In genomic region chr12:31608138-31608537, GRCm38 (mm10) we compare ENCODE assay signal across 23 mouse cellular contexts. TPM values are rescaled to one million over a fixed set of nuclear protein-coding genes. Genes with fewer than 3 reads are reported as not detected.
DNase-seq lines count a peak whose midpoint lies in the region; ATAC-seq and TF ChIP-seq lines count a peak whose summit lies in the region.
"Had no signal": no experiment of that assay in that cellular context is flagged by ENCODE, and none has a peak within 500 bp of the region (broad histone marks: within the 10 kb centered on the region; RNA-seq: fewer than 3 reads in every experiment).

No protein-coding gene starts in this region.

- TF ChIP-seq EP300 in ES-Bruce4 (IDR thresholded peaks at IDR 0.05; ENCODE audit: insufficient read depth, low read depth, low read length): no peak

- in situ Hi-C loops in ES-E14 (cut with MboI; ENCODE audit: low sequenced_read_pairs in 2 of 2, unreplicated experiment in 2 of 2): no loop called here

- TF ChIP-seq CTCF in ES-Bruce4 (IDR thresholded peaks at IDR 0.05; ENCODE audit: low read depth, low read length): no peak

- 0 out of 2 replicates have a peak overlapping the region, but pooled peaks have one; percentile 71 for H3K27ac ChIP-seq in ES-Bruce4 (ENCODE audit: insufficient read depth, low read length)
- no peak overlapping the region for H3K27ac ChIP-seq in ES-E14 (ENCODE audit: insufficient read depth, low read depth, low read length, poor library complexity, severe bottlenecking)
- H3K27ac ChIP-seq in forebrain, embryonic 16.5 days (ENCODE audit: low read length): no peak overlapping the region
- H3K27ac ChIP-seq: embryonic facial prominence, embryonic 10.5 days; embryonic facial prominence, embryonic 12.5 days; forebrain, embryonic 13.5 days; forebrain, embryonic 15.5 days had no signal

- DNase-seq in ES-E14 (ENCODE audit: low read depth, low spot score) (peak; percentile 51), WW6 (ENCODE audit: low read depth, low spot score) (peak; percentile 31)
- no peak for DNase-seq in lung, postnatal 36 days
- DNase-seq: adrenal gland, adult 8-10 months; adrenal gland, postnatal 14 days; adrenal gland, postnatal 36 days; B cell, adult 2 months; cerebellum, adult 11-12 months; cerebellum, adult 2 months; cerebellum, adult 9-10 months; cerebellum, postnatal 10 days; cerebellum, postnatal 25 days had no signal

- H3K9ac ChIP-seq in ES-Bruce4 (ENCODE audit: low read depth, poor library complexity, severe bottlenecking): no peak overlapping the region
- no peak overlapping the region for H3K9ac ChIP-seq in ES-E14 (ENCODE audit: insufficient read depth, low read depth, low read length, poor library complexity, severe bottlenecking)
- H3K9ac ChIP-seq in forebrain, embryonic 16.5 days (replicated peaks; ENCODE audit: low read depth, low read length): no peak overlapping the region
- H3K9ac ChIP-seq: embryonic facial prominence, embryonic 12.5 days; forebrain, embryonic 13.5 days; forebrain, embryonic 15.5 days had no signal

- no peak overlapping the region for H3K4me2 ChIP-seq in forebrain, embryonic 16.5 days (ENCODE audit: low read length)
- H3K4me2 ChIP-seq: embryonic facial prominence, embryonic 12.5 days; forebrain, embryonic 13.5 days; forebrain, embryonic 15.5 days had no signal

- 10% methylated on average over 3 of the region's 3 CpGs for WGBS in forebrain, embryonic 16.5 days

- no peak for ATAC-seq in forebrain, embryonic 16.5 days
- ATAC-seq in megakaryocyte progenitor cell, adult 5-6 weeks (replicated peaks; ENCODE audit: poor library complexity): no peak
- ATAC-seq: activated CD4-positive, CD25-positive, alpha-beta regulatory T cell, adult 4 months; CD4-positive, CD25-positive, alpha-beta regulatory T cell, adult 4 months; forebrain, embryonic 13.5 days; forebrain, embryonic 15.5 days had no signal

- H3K4me3 ChIP-seq in ES-Bruce4 (ENCODE audit: low read depth, low read length): no peak overlapping the region
- H3K4me3 ChIP-seq in ES-E14 (ENCODE audit: insufficient read depth in 1 of 2, low read depth in 1 of 2, low read length in 2 of 2, poor library complexity in 1 of 2, severe bottlenecking in 1 of 2): no peak overlapping the region
- H3K4me3 ChIP-seq in forebrain, embryonic 16.5 days (replicated peaks; ENCODE audit: low read length): no peak overlapping the region
- H3K4me3 ChIP-seq: embryonic facial prominence, embryonic 10.5 days; embryonic facial prominence, embryonic 12.5 days; forebrain, embryonic 13.5 days; forebrain, embryonic 15.5 days had no signal

- H3K9me3 ChIP-seq in ES-Bruce4 (replicated peaks; ENCODE audit: control insufficient read depth, insufficient read depth, low read length, poor library complexity, severe bottlenecking) (no peaks in the 10 kb centered on the region), ES-E14 (ENCODE audit: control insufficient read depth, insufficient read depth, low read depth, low read length) (no peaks in the 10 kb centered on the region)
- H3K9me3 ChIP-seq in forebrain, embryonic 16.5 days (ENCODE audit: control insufficient read depth, low read length): no peaks in the 10 kb centered on the region
- H3K9me3 ChIP-seq: embryonic facial prominence, embryonic 10.5 days; embryonic facial prominence, embryonic 12.5 days; forebrain, embryonic 13.5 days; forebrain, embryonic 15.5 days had no signal

- no peak for TF ChIP-seq POLR2A in ES-Bruce4 (IDR thresholded peaks at IDR 0.05; ENCODE audit: insufficient read depth, low read length)

- H3K27me3 ChIP-seq in ES-Bruce4 (ENCODE audit: control insufficient read depth, insufficient read depth, low read length, poor library complexity, severe bottlenecking): no peaks in the 10 kb centered on the region
- no peaks in the 10 kb centered on the region for H3K27me3 ChIP-seq in forebrain, embryonic 16.5 days (replicated peaks; ENCODE audit: control insufficient read depth, insufficient read depth, low read length)
- H3K27me3 ChIP-seq: CH12.LX; embryonic facial prominence, embryonic 12.5 days; forebrain, embryonic 13.5 days; forebrain, embryonic 15.5 days had no signal

- H3K36me3 ChIP-seq in ES-Bruce4 (ENCODE audit: control insufficient read depth, insufficient read depth, low read length, poor library complexity, severe bottlenecking) (no peaks in the 10 kb centered on the region), ES-E14 (ENCODE audit: control insufficient read depth, insufficient read depth, low read length, poor library complexity, severe bottlenecking) (no peaks in the 10 kb centered on the region)
- H3K36me3 ChIP-seq in forebrain, embryonic 16.5 days (ENCODE audit: control insufficient read depth, insufficient read depth): no peaks in the 10 kb centered on the region
- H3K36me3 ChIP-seq: embryonic facial prominence, embryonic 10.5 days; embryonic facial prominence, embryonic 12.5 days; forebrain, embryonic 15.5 days had no signal

- H3K4me1 ChIP-seq in ES-Bruce4 (ENCODE audit: control insufficient read depth, insufficient read depth, low read length) (peaks cover 1% of the 10 kb centered on the region), ES-E14 (ENCODE audit: control insufficient read depth in 2 of 2, insufficient read depth in 2 of 2, low read length in 2 of 2, poor library complexity in 1 of 2) (peaks cover 0 to 3% of the 10 kb centered on the region in 2 experiments; a peak in 1 of 4 replicates)
- H3K4me1 ChIP-seq in forebrain, embryonic 16.5 days (replicated peaks; ENCODE audit: control insufficient read depth, insufficient read depth, low read length): no peaks in the 10 kb centered on the region
- H3K4me1 ChIP-seq: embryonic facial prominence, embryonic 12.5 days; forebrain, embryonic 13.5 days; forebrain, embryonic 15.5 days had no signal

TF ChIP-seq in ES-E14, 5 proteins besides CTCF, POLR2A, EP300 and RAD21:
- TF ChIP-seq CHD2 (IDR thresholded peaks at IDR 0.05; ENCODE audit: low read depth, low read length) (no peak), MAFK (IDR thresholded peaks at IDR 0.05; ENCODE audit: insufficient read depth, low read depth, low read length) (0 out of 2 replicates have a peak, but pooled peaks have one; percentile 8)
TF ChIP-seq in ES-E14: peak in this region for 1.

RNA-seq across cellular contexts. Expression of gene Bcap29, which starts 26.3 kb away (rescaled TPM):
- 33.1 and 33.2 TPM in 2 replicates for polyA plus RNA-seq in ES-Bruce4 (2011; ENCODE audit: insufficient read depth, insufficient read length, low read depth, missing spikeins)
- 12.4 and 19.8 TPM in 2 replicates for total RNA-seq in ES-E14 (2012; rRNA removed)
- 29.8 and 30.7 TPM in 2 replicates for polyA plus RNA-seq in forebrain, embryonic 16.5 days (2015; fragmentation: Nextera tagmentation; extraction: Ambion mirVana)
- 126 and 137 TPM in 2 replicates for total RNA-seq in megakaryocyte progenitor cell, adult 5-6 weeks (2015)
- total RNA-seq in megakaryocyte progenitor cell, adult 5-6 weeks (2017): 47.5 and 56.2 TPM in 2 replicates

RNA-seq across cellular contexts. Expression of gene Dus4l, which starts 46.5 kb away (rescaled TPM):
- polyA plus RNA-seq in ES-Bruce4 (2011; ENCODE audit: insufficient read depth, insufficient read length, low read depth, missing spikeins): 23.0 and 23.9 TPM in 2 replicates
- total RNA-seq in ES-E14 (2012; rRNA removed): 8.7 and 9.1 TPM in 2 replicates
- 7.2 and 9.0 TPM in 2 replicates for polyA plus RNA-seq in forebrain, embryonic 16.5 days (2015; fragmentation: Nextera tagmentation; extraction: Ambion mirVana)
- 15.5 and 17.7 TPM in 2 replicates for total RNA-seq in megakaryocyte progenitor cell, adult 5-6 weeks (2015)
- total RNA-seq in megakaryocyte progenitor cell, adult 5-6 weeks (2017): 10.0 and 15.4 TPM in 2 replicates

RNA-seq across cellular contexts. Expression of gene Cog5, which starts 46.5 kb away (rescaled TPM):
- polyA plus RNA-seq in ES-Bruce4 (2011; ENCODE audit: insufficient read depth, insufficient read length, low read depth, missing spikeins): 50.6 and 53.6 TPM in 2 replicates
- total RNA-seq in ES-E14 (2012; rRNA removed): 33.3 and 37.5 TPM in 2 replicates
- 25.0 and 25.1 TPM in 2 replicates for polyA plus RNA-seq in forebrain, embryonic 16.5 days (2015; fragmentation: Nextera tagmentation; extraction: Ambion mirVana)
- 91.9 and 93.5 TPM in 2 replicates for total RNA-seq in megakaryocyte progenitor cell, adult 5-6 weeks (2015)
- total RNA-seq in megakaryocyte progenitor cell, adult 5-6 weeks (2017): 60.3 and 62.2 TPM in 2 replicates

RNA-seq across cellular contexts. Expression of gene Slc26a4, which starts 48.4 kb away (rescaled TPM):
- polyA plus RNA-seq in ES-Bruce4 (2011; ENCODE audit: insufficient read depth, insufficient read length, low read depth, missing spikeins): not detected in 2 replicates
- total RNA-seq in ES-E14 (2012; rRNA removed): 0.11 TPM in 1 of 2 replicates, not detected in the other
- 0.26 TPM in 1 of 2 replicates, not detected in the other for polyA plus RNA-seq in forebrain, embryonic 16.5 days (2015; fragmentation: Nextera tagmentation; extraction: Ambion mirVana)
- total RNA-seq in megakaryocyte progenitor cell, adult 5-6 weeks (2015): not detected in 2 replicates
- not detected in 2 replicates for total RNA-seq in megakaryocyte progenitor cell, adult 5-6 weeks (2017)
- total RNA-seq: CH12.LX had no signal
- polyA plus RNA-seq: activated CD4-positive, CD25-positive, alpha-beta regulatory T cell, adult 4 months; CD4-positive, CD25-positive, alpha-beta regulatory T cell, adult 4 months; cerebellum, adult 2 months; forebrain, embryonic 11.5 days; forebrain, embryonic 13.5 days; forebrain, embryonic 15.5 days had no signal
